Mouse (Mus musculus) left cerebral cortex, postnatal 36 days (tissue): ENCODE data around the gene Maf. TPM values are rescaled to one million over a fixed set of nuclear protein-coding genes. Genes with fewer than 3 reads are reported as not detected.
A peak's percentile ranks its signal among the peaks of the same experiment; 100 is the strongest.

Experiments
- DNase-seq, 2 experiments: peaks; one replicate each; pipeline ENCODE4 v3.0.0; 2021 to 2022; ENCODE audit warnings: low spot score in 2 of 2, mixed read lengths in 1 of 2
- intact Hi-C: fragments of 180-260 bp; cut with DNase I; formaldehyde crosslinking; loops from one replicate; pipeline ENCODE4 v1.15.1; 2025
- total RNA-seq, 2 experiments: library from RNA; stranded (reverse); gene quantifications; 2 replicates each; pipeline ENCODE4 v1.2.3; 2021

The Maf gene
- total RNA-seq, 2 experiments from 2014 or later, result 22.9 to 25.8 TPM

DNA sequence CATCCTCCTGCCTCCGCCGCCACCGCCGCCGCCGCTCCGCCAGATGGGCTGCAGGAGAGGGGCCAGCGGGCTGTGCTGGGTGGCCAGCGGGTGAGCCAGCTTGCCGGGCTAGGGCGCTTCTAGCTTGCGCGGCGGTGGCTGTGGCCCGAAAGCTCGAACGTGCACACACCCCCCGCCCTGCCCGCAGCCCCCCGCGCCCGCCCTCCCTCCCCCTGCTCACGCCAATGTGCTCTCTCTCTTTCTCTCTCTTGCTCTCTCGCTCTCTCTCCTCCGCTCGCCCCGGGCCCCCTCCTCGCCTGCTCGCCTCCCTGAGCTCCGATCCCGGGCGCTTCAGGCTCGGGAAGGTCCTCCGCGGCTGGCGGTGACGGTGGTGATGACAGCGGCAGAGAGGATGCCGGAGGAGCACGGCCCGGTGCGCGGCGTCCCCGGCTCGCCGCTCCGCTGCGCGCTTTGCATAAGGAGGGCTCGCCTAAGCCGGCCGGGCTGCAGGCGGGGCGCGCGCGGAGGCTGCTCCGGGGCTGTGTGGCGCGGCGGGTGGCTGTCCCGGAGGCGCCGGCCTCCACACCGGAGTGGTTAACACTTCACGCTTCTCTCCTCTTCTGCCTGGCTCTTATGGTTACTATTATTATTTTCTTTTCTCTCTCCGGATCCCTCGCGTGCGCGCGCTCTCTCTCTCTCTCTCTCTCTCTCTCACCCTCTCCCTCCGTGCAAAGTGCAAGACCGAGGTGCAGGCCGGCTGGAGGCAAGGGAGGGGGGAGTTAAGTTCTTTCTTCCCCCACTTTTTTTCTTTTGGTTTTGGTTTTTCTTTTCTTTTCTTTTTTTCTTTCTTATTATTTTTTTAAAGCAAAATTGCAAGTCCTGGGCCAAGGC, 498 bp downstream of the Maf start:
- intact Hi-C loops, result loop anchor here (5.0 to 10.0 kb wide), 8 partner anchors 302 to 1250 kb away; no protein-coding TSS in a partner anchor
- DNase-seq, result peak; percentile 56 to 69

GRCm38 (mm10) chr8:115706411-115706860, 1.2 kb downstream of the Maf start:
- intact Hi-C loops, result loop anchor here (5.0 to 10.0 kb wide), 8 partner anchors 302 to 1249 kb away; no protein-coding TSS in a partner anchor
- DNase-seq, result peak; percentile 54 to 59

DNA sequence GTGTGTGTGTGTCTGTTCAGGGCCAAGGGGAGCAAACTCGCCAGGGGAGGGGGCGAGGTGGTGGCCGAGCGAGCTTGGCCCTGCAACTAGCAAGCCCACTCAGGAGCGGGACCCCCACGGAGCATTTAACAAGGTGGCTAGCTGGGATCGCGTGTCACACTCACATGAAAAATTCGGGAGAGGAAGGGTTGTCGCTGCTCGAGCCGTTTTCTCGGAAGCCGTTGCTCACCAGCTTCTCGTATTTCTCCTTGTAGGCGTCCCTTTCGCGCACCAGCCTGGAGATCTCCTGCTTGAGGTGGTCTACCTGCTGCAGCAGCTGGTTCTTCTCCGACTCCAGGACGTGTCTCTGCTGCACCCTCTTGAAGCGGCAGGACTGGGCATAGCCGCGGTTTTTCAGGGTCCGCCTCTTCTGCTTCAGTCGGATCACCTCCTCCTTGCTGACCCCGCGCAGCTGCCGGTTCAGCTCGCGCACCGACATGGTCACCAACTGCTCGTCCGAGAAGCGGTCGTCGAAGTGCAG, 1.9 kb downstream of the Maf start:
- DNase-seq, result peak; percentile 36 to 37
- intact Hi-C loops, result loop anchor here (5.0 to 10.0 kb wide), 8 partner anchors 301 to 1248 kb away; no protein-coding TSS in a partner anchor

- DNase-seq, result no peak
- intact Hi-C loops, result loop anchor here (10.0 kb wide), 4 partner anchors 298 to 732 kb away; no protein-coding TSS in a partner anchor
Measured at GRCm38 (mm10) chr8:115703056-115703455, 4.5 kb downstream of the Maf start.

GRCm38 (mm10) chr8:115701001-115701400, 6.6 kb downstream of the Maf start:
- intact Hi-C loops, result loop anchor here (10.0 kb wide), 4 partner anchors 296 to 734 kb away; no protein-coding TSS in a partner anchor
- DNase-seq, result no peak

DNA sequence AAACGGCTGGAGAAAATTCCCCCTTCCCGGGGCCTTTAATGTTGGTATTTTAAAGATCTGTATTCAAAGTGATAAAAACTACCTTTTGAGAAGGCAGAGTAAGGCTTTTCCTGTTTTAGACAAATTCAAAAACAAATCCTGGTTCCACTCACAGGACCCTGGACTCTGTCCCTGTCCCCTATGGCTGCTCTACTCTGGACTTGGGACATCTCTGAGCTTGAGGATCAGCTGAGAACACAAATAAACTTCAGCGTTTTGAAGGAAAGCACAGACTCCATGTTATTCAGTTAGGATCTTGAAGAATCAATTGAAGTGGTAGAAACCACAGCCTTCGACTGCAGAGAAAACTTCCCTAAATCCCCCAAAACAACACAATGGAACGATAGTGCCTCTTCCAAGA, 8.4 kb downstream of the Maf start:
- DNase-seq, result no peak
- intact Hi-C loops, result no loop called here

DNA sequence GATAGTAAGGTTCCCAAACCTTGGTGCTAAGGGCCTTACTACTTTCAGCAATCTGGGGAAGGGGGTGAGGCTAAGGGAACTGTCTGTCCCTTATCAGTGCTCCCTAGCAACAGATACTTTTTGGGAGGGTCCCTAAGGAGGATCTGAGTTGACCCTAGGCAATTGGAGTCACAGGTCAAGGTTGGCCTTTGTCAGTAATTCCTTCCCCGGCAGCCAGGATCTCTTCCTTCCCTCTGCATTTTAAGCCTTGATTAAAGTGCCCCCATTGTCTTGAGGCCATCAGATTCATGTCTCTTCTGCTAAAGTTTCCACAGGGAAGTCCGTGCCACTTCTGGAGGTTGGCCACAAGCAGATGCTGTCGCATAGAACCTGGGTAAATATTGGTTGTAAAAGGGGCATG, 10.2 kb downstream of the Maf start:
- DNase-seq, result no peak
- intact Hi-C loops, result no loop called here

GRCm38 (mm10) chr8:115696661-115697060, 10.9 kb downstream of the Maf start:
- intact Hi-C loops, result no loop called here
- no peak for DNase-seq

DNA sequence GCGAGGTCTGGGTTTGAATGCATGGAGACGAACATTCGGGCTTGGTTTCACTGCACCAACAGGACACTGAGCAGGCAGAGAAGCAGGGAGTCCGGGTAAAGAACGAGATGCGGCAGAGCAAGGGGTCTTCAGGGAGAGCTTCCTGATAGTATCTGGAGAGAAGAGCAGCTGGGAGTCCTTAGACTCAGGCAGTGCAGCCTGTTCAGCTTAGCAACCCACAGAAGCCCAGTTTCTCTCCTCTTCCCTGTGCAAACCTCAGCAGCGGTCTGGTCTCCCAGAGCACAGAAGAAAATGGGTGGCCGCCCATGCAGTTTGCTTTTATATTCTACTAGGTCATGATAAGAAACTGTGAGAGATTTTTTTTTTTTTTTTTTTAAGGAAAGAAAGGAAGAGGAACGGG, 20.2 kb downstream of the Maf start:
- DNase-seq, result no peak
- intact Hi-C loops, result no loop called here

DNA sequence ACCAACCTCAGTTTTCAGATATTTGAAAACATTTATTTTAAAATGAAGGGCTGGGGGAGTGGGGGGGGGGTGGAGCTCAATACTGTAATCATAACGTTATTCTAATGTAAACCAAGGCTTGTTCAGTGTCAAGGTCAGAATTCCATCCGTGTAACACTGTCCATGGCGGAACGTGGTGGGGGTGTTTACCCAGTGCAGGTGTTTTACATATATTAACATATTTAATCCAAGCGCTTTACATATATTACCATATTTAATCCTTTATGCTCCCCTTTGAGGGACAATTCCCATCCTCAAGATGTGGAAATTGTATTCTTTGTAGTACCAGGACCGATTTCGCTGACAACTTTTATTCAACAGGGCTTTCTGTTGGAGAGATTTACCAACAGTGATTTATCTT, 24.3 kb downstream of the Maf start:
- intact Hi-C loops, result no loop called here
- DNase-seq, result no peak

- intact Hi-C loops, result no loop called here
- DNase-seq, result no peak
Measured at GRCm38 (mm10) chr8:115679539-115679938, 28.1 kb downstream of the Maf start.

DNA sequence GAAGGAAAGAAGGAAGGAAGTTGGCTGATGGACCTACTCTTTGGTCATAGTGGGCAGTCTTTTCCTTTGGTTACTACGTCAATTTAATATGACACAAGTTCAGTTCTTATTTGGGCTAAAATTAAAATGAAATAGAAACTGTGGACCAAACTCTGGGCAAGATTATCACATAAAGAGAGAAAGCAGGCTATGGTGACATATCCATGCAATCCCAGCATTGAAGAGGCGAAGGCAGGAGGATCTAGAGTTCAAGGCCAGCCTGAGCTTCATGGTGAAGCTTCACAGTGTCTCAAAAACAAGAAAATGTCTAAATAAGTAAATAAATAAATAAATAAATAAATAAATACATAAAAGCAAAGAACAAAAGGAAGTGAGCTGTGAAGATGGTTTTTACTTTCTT, 42.7 kb downstream of the Maf start:
- intact Hi-C loops, result no loop called here
- no peak for DNase-seq

- intact Hi-C loops, result no loop called here
- DNase-seq, result peak; percentile 6 to 8
Measured at GRCm38 (mm10) chr8:115650110-115650521, 57.5 kb downstream of the Maf start.

GRCm38 (mm10) chr8:115645139-115645538, 62.5 kb downstream of the Maf start:
- intact Hi-C loops, result no loop called here
- DNase-seq, result no peak

GRCm38 (mm10) chr8:115641936-115642335, 65.7 kb downstream of the Maf start:
- DNase-seq, result no peak
- intact Hi-C loops, result no loop called here

DNA sequence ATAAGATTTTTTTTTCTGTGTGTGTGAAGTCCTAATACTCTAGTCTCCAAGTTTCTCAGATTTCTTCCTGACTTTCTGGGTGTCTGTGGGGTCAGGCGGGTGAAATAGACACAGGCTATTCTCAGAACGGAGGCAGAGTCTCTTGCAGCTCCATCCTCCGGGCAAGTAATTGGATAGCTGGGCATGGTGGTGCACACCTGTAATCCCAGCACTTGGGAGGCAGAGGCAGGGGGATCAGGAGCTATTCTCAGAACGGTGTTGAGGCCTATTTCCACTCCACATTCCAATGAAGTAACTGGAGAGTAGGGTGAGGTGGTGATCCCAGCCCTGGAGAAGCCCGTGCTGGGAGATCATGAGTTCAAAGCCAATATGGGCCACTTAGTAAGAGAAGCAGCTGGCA, 67.6 kb downstream of the Maf start:
- intact Hi-C loops, result no loop called here

DNA sequence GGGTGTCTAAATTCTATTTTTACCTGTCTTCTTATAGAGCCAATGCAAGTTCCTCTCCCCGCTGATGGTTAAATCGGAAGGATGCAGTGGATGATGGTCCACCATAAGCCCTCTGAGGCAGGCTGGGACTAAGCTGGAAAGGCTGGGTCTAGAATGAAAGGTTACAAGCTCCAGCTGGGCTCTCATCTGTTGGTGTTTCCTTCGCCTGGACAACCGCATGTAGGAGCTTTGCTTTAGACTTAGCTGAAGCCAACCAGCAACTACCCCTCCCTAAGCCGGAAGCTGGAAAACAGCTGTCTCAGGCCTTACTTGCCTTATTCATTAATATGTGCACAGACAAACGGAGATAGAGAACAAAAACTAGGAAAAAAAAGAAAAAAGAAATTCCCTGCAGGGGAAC, 70.8 kb downstream of the Maf start:
- intact Hi-C loops, result no loop called here
- no peak for DNase-seq

More for the DNA sequence above, 67.6 kb downstream of the Maf start:
- DNase-seq, result no peak
